Mouse (Mus musculus) 3134 (cell line): ENCODE measurements around the gene Map3k14.
"Not testable (repeated sequence)": the region's sequence is repeated elsewhere in the genome, so short reads cannot be mapped to it uniquely, and the experiment has no call there.

Source experiments
- DNase-seq: peaks from one replicate; pipeline ENCODE4 v3.0.0-alpha.2; 2011; ENCODE audit warnings: low spot score; ENCODE audit not compliant: insufficient read length; ENCODE audit errors: extremely low read depth

Gene Map3k14

GRCm38 (mm10) chr11:103267346-103268219 lies at the start of gene Map3k14:
Gene Map3k14 (minus strand): TSS chr11:103267472.
- DNase-seq, result peak; percentile 100

GRCm38 (mm10) chr11:103315379-103315778 lies 48.1 kb upstream of the Map3k14 start:
- DNase-seq, result no peak

DNA sequence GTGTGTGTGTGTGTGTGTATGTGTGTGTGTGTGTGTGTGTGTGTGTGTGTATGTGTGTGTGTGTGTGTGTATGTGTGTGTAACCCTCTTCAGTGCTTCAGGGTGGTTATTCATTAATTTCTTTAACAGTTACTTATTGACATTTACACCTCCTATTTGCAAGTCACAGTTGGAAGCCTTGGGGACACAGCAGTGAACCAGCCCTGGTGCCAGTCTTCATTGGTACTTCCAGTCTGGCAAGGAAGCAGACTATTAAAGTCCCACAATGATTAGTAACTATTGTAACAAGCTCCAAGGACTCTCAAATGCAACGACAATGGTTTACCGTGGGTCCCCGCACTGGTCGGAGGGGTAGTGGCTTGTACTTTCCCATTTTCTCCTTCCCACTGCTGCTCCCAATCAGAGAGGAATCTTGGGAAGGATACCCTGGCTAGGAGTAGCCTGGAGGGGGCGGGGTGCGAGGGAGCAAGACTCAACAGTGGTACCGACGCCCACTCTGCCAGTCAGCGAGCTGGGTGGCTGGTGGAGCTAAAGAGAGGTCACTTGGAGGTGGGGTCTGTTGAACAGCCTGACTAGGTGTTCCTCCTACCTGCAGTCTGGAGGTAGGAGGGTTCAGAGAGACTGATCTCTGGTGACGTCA lies 47.6 kb upstream of the Map3k14 start:
- DNase-seq, result no peak

- no peak for DNase-seq
Observed at GRCm38 (mm10) chr11:103313542-103313941, 46.3 kb upstream of the Map3k14 start.

DNA sequence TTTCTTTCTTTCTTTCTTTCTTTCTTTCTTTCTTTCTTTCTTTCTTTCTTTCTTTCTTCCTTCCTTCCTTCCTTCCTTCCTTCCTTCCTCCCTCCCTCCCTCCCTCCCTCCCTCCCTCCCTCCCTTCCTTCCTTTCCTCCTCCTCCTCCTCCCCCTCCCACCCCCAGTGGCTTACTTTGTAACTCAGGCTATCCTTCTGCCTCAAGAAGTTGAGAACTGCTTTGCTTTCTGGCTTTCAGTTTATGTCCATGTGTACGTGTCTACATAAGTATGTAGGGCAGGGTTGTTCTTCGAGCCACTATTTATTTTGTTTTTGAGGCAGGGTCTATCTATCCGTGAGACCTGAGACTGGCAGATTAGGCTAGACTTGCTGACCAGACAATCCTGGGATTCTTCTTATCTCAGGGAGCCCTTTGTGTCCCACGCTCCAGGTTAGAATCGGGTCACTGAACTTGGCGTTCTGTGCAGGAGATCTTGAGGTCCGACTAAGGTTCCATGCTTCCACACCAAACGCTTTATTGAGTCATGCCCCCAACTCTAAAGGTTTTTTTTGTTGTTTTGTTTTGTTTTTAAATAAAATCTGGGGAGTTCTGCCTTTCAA lies 45.5 kb upstream of the Map3k14 start:
- DNase-seq, result peak; percentile 48

- DNase-seq, result peak; percentile 95
Observed at GRCm38 (mm10) chr11:103311960-103312611, 44.8 kb upstream of the Map3k14 start.

DNA sequence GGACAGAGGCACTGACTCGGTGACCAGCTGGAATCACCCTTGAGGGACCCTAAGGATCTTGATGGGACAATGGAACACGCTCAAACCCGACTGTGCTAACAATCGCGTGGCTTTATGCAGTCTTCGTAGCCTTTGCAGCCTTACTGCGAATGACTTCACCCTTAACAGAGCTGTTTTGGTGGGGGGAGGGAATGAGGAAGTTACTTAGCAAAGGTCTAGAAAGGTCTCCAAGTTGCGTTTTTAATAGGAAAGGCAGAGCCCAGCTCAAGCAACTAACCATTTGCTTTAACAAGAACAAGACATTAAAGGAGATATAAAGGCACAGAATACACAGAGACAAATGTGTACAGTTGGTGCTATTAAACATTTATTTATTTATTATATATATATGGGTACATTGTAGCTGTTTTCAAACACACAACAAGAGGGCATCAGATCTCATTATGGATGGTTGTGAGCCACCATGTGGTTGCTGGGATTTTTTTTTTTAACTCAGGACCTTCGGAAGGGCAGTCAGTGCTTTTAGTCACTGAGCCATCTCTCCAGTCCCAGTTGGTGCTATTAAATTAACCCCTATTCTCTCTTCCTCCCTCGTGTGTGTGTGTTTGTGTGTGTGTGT lies 42.8 kb upstream of the Map3k14 start:
- no peak for DNase-seq

DNA sequence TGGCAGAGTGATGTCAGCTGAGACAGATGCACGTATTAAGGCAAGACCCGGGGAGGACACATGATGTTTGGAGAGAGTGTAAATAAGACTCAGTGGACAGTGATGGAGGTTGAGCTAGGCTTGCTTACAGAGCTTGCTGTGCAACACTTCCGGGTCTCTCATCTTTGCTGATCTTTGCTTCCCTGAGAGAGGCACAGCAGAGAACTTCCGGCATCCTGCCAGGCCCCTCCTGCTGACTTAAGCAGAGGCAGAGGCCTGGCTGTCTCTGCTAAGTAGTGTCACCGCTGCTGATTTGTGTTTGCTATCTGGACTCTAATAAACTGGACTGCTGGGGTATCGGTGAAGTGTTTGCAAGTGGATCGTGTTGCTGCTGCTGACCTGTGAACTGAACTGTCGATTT lies 40.6 kb upstream of the Map3k14 start:
- no peak for DNase-seq

- no peak for DNase-seq
Observed at GRCm38 (mm10) chr11:103304525-103304924, 37.3 kb upstream of the Map3k14 start.

DNA sequence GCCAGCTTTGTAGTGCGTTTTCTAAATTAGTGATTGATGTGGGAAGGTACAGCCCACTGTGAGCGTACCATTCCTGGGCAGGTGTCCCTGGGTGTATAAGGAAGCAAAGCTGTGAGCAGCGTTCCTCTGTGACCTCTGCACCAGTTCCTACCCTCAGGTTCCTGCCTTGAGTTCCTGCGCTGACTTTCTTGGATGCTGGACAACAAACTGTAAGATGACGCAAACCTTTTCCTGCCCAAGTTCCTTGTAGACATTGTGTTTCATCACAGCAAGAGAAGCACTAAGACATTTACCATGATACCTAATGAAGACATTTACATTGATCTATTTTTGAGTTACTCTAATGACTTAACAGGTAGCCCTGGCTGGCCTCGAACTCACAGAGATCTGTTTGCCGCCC lies 27.5 kb upstream of the Map3k14 start:
- no peak for DNase-seq

- no peak for DNase-seq
Observed at GRCm38 (mm10) chr11:103294066-103294465, 26.8 kb upstream of the Map3k14 start.

DNA sequence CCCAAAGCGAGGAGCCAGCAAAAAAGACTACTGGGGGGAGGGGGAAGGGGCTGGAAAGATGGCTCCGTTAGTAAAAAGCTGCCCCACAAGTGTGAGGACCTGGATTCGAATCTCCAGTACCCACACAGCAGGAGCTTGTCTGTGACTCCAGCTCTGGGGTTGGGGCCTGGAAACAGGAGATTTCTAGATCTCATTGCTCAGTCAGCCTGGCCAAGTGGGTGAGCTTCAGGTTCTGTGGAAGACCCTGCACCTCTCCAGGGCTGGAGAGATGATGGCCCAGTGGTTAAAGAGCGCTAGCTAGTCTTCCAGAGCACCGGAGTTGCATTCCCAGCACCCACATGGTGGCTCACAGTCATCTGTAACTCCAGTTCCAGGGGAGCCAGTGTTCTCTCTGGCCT lies 25.6 kb upstream of the Map3k14 start:
- no peak for DNase-seq

DNA sequence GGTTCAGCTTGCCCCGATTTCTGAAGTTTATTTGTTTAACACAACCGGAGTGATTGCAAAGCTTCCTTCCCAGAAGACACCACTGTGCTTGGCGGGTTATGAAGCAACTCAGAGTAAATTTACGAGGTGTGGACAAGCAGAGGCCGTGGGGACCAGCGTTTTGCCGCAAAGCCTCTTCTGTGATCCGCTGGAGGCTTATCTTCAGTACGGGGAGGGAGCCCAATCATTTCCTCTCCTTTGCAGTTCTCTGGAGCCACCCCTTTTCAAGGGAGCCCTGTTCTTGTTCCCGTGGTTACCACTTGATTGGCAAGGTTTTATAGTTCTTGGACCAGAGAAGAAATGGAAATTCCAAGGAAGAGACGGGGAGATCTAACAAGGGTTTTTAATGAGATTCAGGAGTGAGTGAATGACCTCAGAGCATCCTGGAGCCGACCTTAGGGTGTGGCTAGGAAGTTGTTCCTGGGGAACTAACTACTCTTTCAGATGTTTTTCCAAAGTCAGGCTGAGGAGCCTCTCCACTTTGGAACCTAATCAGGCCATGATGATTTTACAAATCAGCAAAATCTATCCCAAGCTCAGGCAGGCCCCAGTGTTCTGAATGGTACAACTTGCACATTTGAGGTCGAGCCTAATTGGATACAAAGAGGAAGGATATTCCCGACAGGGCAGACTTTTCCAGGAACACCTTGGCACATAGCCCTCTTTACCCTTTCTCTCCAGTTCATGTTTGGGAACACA lies 25.0 kb upstream of the Map3k14 start:
- peak; percentile 57 for DNase-seq

GRCm38 (mm10) chr11:103290841-103291240 lies 23.6 kb upstream of the Map3k14 start:
- DNase-seq, result not testable (repeated sequence)

DNA sequence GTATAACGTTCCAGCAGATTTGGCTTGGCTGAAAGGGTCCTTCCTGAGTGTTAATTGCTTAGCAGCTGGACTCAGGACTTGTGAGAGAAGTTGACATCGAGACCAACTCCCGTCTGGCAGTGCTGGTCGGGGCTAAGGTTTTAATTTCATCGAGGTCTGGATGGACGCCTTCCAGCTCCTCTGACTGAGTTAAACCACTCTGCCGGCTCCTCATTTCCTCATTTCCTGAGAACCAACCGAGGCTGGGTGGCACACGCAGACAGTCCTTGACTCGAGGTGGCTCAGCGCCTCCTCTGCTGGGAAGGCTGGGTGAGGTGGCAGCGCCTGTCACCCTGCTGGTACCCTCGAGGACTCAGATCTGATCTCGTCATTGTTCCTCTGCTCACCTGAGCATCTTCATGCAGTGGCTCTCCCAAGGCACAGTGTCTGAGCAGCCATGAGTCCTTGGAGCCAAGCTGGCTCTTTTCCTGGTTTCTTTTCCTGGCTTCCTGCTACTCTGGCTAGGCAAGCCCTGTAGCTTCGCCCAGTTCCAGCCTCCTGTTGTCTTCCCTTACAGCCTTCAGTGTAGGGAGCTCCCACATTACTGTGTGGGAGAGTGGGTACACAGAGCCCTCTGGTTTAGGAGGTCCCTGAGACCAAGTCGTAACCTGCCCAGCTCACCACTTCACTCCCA lies 21.2 kb upstream of the Map3k14 start:
- no peak for DNase-seq

GRCm38 (mm10) chr11:103286910-103287309 lies 19.6 kb upstream of the Map3k14 start:
- no peak for DNase-seq

- no peak for DNase-seq
Observed at GRCm38 (mm10) chr11:103285951-103286350, 18.7 kb upstream of the Map3k14 start.

DNA sequence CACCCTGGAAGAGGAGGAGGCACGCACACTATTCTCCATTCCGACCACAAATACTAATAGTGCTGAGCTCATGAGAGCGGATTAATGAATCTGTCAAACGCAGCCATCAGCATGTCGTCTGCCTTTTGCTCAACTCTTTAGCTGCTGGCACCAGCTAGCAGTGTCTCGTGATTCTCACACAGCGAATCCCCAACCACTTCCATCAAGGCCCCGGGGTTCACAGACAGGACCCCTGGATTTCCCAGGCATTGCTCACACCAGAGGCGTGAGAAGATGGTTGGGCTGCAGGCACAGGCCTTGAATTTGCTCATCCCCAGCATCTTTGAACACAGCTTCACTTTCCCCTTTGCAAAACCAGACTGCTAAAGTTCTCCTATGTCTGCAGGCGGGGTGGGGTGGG lies 18.0 kb upstream of the Map3k14 start:
- no peak for DNase-seq

DNA sequence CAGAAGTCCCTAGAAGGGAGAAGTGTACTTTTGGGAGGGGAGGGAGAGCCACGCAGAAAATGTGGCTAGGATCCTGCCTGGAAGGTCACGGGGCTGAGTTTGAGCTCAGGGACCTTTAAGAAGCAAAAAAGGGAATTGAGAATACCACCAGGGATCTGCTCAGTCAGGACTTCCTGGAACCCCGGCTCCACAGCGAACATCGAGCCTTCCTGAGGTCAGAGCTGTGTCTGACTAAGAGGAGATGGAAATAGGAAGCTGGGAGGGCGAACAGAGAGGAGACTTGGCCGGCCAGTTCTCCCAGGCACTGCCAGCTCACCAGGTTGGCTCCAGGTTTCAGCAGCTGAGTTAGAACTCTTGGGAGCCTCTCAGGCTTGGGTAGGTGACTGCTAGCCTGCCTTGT lies 14.5 kb upstream of the Map3k14 start:
- no peak for DNase-seq

- no peak for DNase-seq
Observed at GRCm38 (mm10) chr11:103276450-103276849, 9.2 kb upstream of the Map3k14 start.
